Mouse (Mus musculus) frontal cortex, adult 2 months (tissue): ENCODE measurements around the gene 1110004F10Rik. TPM values are rescaled to one million over a fixed set of nuclear protein-coding genes. Genes with fewer than 3 reads are reported as not detected.

Source experiments
- DNase-seq, 2 experiments: peaks; one replicate each; pipeline ENCODE4 v3.0.0; 2022; ENCODE audit warnings: low spot score in 1 of 2; ENCODE audit errors: extremely low spot score in 1 of 2
- polyA plus RNA-seq: library from polyadenylated mRNA; depleted of rRNA; stranded (reverse); fragments of >200 nt; gene quantifications from 2 replicates; pipeline ENCODE4 v1.2.3, GENCODE M21; 2012

Gene 1110004F10Rik
- polyA plus RNA-seq, 1 experiment, result 162 TPM

DNA sequence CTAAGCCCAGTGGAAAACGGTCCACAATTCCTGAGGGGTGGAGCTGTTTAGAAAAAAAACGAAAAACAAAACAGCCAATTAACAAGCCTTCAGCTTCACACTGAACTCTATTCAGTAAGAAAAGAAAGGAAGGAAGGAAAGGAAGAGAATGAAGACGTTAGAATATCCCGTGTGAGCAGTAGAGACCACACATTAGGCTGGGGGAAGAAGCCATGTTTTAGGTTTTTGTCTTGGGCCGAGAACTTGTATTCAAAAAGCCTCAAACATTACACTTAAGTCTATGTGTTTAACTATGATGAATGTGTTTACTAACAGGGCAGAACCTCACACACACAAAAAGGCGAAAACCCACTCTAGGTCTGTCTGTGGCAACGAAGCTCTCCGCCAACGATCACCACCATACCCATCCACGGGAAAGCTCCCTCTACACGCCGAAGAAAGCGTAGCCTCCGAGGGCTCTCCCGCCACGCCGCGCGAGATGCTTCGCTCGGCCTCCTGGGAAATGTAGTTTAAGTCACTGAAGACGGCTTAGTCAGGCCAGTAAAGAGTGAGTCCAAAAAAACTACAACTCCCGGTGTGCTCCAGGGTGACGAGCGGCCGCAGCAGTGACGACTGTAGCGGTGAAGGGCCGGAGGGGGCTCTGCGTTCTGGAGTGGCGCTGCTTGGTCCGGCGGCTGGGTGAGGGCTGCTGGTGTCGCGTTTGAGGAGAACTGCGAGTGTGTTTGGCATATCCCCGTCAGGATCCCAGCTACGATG, 53.7 kb downstream of the 1110004F10Rik start:
- DNase-seq, result peak; percentile 96 to 98

DNA sequence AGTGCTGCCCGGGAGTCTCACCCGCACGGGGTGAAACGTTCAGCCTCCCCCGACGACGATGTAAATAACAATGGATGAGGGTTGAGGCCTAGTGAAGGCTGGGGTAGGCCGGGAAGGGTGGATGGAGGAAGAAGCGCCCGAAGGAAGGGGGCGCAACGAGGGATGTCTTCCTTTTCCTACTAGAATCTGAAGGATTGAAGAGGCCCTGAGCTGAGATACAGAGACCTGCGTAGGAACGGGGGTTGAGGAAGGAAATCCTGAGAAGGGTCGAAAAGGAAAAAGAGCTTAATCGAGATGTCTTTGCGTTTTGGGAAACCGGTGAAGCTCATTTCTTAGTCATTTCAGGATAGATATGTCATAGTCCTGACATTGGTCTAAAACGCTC, 54.3 kb downstream of the 1110004F10Rik start:
- DNase-seq, result no peak

GRCm38 (mm10) chr7:116099952-116100528, 60.8 kb downstream of the 1110004F10Rik start:
- DNase-seq, result peak in 1 of 2 experiments; percentile 31

DNA sequence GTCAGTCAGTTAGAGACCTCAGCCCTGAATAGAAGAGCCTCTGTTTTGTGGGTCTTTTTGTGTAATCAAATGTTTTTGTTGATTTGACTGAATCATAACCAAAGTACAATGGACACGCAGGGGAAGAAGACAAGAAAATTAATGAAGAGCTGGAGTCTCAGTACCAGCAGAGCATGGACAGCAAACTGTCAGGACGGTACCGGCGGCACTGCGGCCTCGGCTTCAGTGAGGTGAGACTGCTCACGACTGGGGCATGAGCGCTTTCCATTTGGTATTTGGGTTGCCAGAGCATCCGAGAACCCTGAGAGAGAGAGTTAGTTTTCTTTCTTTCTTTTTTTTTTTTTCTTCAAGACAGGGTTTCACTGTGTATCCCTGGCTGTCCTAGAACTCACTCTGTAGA, 63.9 kb downstream of the 1110004F10Rik start:
- DNase-seq, result no peak

GRCm38 (mm10) chr7:116110661-116111060, 71.5 kb downstream of the 1110004F10Rik start:
- DNase-seq, result no peak

DNA sequence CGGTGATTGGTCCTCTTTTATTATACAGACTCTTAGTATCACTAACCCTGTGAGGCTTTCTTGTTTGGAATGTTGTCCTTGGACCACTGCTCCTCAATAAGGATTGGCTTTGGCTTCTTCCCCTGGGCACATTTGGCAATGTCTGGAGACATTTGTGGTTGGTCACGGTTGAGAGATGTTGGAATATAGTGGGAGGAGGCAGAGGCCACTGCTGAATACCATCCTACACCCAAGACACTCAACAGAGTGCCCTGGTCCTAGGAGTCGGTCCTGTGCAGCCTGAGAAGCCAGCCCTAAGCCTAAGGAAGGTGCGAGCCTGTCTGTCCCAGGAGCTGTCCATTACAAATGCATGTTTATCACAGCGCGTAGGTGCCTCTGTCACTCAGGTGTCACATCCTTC, 72.3 kb downstream of the 1110004F10Rik start:
- DNase-seq, result no peak

DNA sequence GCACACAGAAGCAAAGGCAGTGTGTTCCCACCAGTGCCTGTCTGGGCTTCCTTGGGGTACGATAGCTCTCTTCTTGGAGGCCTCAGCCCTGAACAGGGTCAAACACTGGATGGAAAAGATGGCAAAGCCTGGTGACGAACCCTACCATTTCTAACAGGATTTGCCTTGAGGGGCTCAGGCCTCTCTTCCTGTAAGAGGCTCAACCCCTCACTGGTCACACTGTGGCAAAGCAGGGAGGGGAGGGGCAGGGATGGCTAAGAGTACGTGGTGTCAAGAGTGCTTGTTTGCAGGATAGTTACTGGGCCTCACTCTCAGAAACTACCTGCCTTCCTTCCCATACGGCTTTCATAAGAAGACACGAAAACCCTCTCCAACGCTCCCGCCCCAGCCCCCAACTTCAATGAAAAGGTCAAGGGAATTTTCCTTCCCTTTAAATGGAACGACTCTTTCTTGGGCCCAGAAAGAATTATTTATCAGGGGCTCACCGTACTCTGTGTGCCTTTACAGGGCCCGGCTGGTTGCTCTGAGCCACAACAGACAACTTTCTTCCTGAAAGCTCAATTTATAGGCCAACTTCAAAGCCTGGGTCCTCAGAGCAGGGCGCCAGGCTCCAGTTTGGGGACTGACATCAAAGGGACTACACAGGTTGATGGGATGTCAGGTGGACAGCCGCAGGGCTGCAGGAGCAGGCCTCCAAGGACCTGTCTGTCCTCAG, 76.2 kb downstream of the 1110004F10Rik start:
- no peak for DNase-seq

GRCm38 (mm10) chr7:116115991-116116390, 76.8 kb downstream of the 1110004F10Rik start:
- DNase-seq, result no peak

GRCm38 (mm10) chr7:116119306-116119857, 80.2 kb downstream of the 1110004F10Rik start:
- DNase-seq, result no peak

GRCm38 (mm10) chr7:116120737-116121136, 81.5 kb downstream of the 1110004F10Rik start:
- DNase-seq, result no peak

GRCm38 (mm10) chr7:116121202-116121601, 82.0 kb downstream of the 1110004F10Rik start:
- DNase-seq, result no peak

- DNase-seq, result no peak
Observed at GRCm38 (mm10) chr7:116122981-116123596, 83.9 kb downstream of the 1110004F10Rik start.

DNA sequence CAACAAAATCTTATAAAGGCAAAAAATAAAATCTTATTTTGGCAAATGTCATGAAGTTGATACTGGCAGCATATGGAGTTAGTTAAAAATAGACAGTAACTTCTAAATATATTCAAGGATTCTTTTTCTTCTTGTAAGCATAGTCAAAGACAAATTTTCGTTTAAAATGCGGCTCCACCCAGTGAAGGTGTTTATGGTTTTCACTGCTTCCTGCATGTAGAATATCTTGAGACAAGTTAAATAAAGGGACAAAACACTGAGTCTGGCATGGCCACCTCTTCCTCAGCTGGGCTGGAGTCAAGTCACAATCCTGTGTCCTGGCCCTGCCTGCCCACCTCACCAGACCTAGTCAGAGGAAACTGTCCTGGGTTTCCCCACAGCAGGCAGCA, 84.4 kb downstream of the 1110004F10Rik start:
- peak in 1 of 2 experiments; percentile 28 for DNase-seq

GRCm38 (mm10) chr7:116124057-116124456, 84.9 kb downstream of the 1110004F10Rik start:
- no peak for DNase-seq

DNA sequence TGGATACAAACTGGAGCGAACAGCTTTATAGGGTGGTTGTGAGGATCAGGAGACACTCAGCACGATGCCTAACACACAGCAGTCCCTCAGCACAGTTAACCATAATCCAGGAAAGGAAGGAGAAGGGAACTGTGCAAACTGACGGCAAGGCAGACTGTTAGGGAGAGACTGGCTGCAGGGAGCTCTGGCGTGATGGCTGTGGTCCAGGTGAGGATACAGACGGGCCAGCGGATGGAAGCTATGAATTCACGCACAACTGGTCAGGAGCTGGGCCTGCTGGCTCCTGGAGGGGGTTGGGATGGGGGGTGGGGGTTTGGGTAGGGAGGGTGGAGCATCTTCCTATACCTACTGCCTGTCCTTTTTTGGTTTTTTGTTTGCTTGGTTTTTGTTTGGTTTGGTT, 86.5 kb downstream of the 1110004F10Rik start:
- DNase-seq, result no peak

DNA sequence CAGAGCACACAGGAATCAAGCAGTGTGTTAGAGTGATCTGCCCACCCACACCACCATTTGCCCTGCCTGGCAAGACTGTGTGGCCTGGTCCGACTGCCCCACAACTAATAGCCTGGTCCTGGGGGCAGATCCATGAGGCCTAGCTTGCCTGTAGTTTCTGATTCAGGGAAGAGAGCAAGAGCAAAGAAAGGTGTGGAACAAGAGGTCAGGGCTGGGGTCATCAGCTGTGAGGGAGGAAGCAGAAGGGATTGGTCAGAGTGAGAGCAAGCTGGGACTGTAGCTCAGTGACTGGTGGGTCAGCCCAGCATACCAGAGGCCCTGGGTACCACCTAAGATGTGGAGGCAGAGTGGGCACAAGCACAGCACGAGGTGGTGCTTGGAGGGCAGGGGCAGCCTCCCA, 87.9 kb downstream of the 1110004F10Rik start:
- no peak for DNase-seq

DNA sequence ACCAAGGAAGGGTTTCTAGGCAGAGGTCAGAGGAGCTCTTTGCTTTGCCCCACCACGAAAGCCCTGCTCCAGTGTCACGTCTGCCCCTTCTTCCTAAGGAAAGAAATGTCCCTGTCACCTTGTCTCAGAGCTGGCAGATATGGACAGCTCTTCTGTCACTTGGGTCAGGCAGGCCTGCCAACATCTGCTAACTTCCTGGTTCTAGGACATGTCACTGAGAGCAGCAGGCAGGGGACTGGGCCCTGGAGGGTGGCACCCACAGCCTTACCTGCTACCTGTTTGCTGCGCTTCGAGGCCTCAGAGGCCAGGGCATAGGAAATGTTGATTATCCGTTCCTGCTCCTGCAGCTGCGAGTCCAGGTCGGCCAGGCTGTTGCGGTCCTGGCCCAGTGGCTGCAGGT, 89.1 kb downstream of the 1110004F10Rik start:
- DNase-seq, result no peak

DNA sequence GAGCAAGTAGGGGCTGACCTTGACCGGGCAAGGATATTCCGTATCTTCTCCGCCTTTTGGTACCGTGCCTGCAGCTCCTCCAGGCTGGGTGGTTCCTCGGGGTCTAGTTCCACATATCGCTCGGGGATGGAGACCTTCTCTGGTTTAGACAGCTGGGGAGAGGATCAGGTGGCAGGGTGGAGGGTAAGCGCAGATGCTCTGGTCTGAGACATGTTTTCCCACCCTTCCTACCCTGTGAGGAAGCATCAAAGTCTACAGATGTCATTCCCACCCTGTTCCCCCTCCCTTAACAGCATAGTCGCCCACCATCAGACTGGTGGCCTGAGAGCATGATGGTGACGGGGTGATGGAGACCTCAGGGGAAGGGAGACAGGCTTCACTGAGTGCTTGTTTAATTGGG, 90.2 kb downstream of the 1110004F10Rik start:
- DNase-seq, result no peak

GRCm38 (mm10) chr7:116131390-116131789, 92.2 kb downstream of the 1110004F10Rik start:
- DNase-seq, result no peak

GRCm38 (mm10) chr7:116132078-116132477, 92.9 kb downstream of the 1110004F10Rik start:
- DNase-seq, result peak; percentile 62 to 92
